Mouse (Mus musculus) T-cell, adult 2 months (primary cell): ENCODE data around the gene Defb36.

Source experiments
- DNase-seq: peaks from one replicate; pipeline ENCODE4 v3.0.0; 2022; ENCODE audit warnings: low spot score

Defb36 gene

GRCm38 (mm10) chr2:152604057-152604456 lies at the start of gene Defb36:
Gene Defb36, plus strand, starts transcription at chr2:152604327.
- no peak for DNase-seq

- no peak for DNase-seq
These were observed 47.5 kb upstream of the Defb36 start for GRCm38 (mm10) chr2:152556655-152557054.

- no peak for DNase-seq
These were observed 35.1 kb upstream of the Defb36 start, which contains the start of gene Gm17416 for GRCm38 (mm10) chr2:152569038-152569437. Gene Gm17416, plus strand, starts transcription at chr2:152569338.

GRCm38 (mm10) chr2:152569881-152570280 lies 34.2 kb upstream of the Defb36 start:
- no peak for DNase-seq

GRCm38 (mm10) chr2:152570313-152570712 lies 33.8 kb upstream of the Defb36 start:
- no peak for DNase-seq

- DNase-seq: no peak
These were observed 31.9 kb upstream of the Defb36 start, which contains the start of gene Defb21 for GRCm38 (mm10) chr2:152572114-152572794. Gene Defb21, plus strand, starts transcription at chr2:152572744.

DNA sequence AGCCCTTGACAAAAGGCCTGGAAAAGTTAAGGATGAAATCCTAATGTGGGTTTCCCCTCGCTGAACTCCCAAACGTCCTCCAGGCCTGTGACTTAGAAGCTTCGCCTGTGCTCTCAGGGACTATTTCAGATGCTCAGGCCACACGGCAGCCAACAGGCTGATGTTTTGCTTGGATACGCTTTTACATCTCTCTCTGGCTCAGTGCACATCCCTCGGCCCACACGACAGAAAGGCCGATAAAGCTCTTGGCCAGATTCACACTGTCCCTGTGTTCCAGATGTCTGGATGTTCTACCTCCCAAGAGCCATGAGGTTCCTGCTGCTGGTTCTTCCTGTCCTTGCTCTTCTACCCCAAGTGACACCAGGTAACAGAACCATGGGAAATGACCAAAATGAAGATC lies 30.6 kb upstream of the Defb36 start:
- no peak for DNase-seq

GRCm38 (mm10) chr2:152580107-152580506 lies 24.0 kb upstream of the Defb36 start, which contains the start of gene Defb19:
Gene Defb19, minus strand, starts transcription at chr2:152580312.
- DNase-seq: no peak

DNA sequence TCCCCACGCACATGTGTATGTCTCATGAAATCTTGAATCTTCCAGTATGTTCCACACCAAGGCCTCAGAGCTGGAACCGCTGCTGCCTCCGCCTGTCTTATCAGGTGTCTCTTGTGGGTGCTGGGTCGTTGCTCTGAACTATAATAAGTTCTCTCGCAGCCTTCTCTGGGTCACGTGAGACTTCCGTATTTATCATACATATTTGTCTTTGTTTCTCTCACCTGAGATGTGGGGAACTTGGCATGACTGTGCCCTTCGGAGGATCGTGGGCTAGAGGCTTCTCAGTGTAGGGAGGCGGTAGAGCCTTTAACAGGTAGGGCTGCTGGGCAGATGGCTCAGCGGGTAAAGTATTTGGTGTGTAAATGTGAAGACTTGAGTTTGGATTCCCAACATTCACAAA lies 23.5 kb upstream of the Defb36 start:
- DNase-seq: no peak

- DNase-seq: no peak
These were observed 17.1 kb upstream of the Defb36 start for GRCm38 (mm10) chr2:152586926-152587560.

GRCm38 (mm10) chr2:152588450-152588849 lies 15.7 kb upstream of the Defb36 start:
- no peak for DNase-seq

GRCm38 (mm10) chr2:152589021-152589420 lies 15.1 kb upstream of the Defb36 start:
- DNase-seq: no peak

DNA sequence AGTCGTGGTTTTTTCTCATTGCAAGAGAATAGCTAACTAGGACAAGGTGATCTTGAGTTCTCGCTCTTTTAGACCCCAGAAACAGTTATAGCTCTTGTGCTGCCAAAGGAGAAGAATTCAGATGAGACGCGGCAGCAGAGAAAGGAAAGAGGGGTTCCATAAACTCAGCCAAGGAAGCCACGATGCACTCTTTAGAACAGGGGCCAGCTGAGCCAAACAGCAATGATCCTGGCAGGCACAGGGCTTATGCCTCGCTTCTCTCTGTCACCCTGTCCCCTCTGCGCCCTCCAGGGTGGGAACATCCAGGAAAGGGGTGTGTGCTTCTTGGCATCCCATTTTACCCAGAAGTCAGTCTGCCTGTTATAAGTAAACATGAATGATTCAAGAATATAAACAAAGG lies 4.8 kb upstream of the Defb36 start, which contains the start of gene Defb45:
Defb45 (minus strand) TSS at position 101 of the 400 bp plus-strand sequence.
- no peak for DNase-seq

- DNase-seq: no peak
These were observed 4.1 kb upstream of the Defb36 start for GRCm38 (mm10) chr2:152600076-152600475.

- DNase-seq: no peak
These were observed 2.7 kb upstream of the Defb36 start for GRCm38 (mm10) chr2:152601275-152601960.

- DNase-seq: no peak
These were observed 3.6 kb downstream of the Defb36 start for GRCm38 (mm10) chr2:152607746-152608145.

- no peak for DNase-seq
These were observed 4.6 kb downstream of the Defb36 start for GRCm38 (mm10) chr2:152608719-152609118.

GRCm38 (mm10) chr2:152612193-152612592 lies 8.1 kb downstream of the Defb36 start:
- no peak for DNase-seq

DNA sequence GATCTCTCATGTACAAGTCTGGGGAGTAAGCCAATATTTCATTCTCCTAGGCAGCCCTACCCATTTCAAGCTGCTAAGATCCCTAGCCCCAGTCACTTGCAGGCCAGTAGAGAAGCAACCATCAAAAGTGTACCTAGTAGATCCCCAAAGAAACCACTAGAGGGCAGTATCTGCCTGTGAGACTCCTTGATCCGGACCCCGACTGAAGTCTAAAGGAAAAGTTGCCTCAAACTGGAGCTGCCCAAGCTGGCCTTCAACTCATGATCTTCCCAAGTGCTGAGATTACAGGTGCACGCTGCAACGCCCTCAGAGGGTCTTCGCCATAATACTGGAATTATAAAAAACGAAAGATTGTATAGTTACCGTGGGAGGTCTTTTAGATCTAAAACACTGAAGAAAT lies 11.4 kb downstream of the Defb36 start:
- peak; percentile 29 for DNase-seq

DNA sequence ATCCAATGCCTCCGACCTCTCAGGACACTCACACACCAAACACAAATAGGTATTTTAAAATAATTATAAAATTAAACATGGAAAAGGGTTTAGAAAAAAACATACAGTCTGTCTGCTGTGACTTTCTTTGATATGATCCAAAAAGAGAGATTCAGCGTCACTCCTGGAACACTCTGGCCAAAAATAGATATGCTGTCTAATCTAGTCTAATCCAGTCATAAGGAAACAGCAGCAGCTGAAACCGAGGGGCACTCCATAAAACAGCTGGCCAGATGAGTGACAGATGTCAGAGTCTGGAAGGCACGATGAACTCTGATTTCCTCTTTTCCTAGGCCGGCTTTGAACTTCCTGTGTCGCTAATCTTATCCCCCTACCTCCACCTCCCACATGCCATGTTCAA lies 12.3 kb downstream of the Defb36 start:
- no peak for DNase-seq

- DNase-seq: no peak
These were observed 13.2 kb downstream of the Defb36 start for GRCm38 (mm10) chr2:152617374-152617773.

- no peak for DNase-seq
These were observed 16.4 kb downstream of the Defb36 start for GRCm38 (mm10) chr2:152620367-152621134.
